Mouse (Mus musculus): ENCODE results near the gene Grk4. TPM values are rescaled to one million over a fixed set of nuclear protein-coding genes. Genes with fewer than 3 reads are reported as not detected.

Gene Grk4
- polyA plus RNA-seq (2016; fragmentation: Nextera tagmentation; extraction: Ambion mirVana): 2.8 TPM in 2 replicates

DNA sequence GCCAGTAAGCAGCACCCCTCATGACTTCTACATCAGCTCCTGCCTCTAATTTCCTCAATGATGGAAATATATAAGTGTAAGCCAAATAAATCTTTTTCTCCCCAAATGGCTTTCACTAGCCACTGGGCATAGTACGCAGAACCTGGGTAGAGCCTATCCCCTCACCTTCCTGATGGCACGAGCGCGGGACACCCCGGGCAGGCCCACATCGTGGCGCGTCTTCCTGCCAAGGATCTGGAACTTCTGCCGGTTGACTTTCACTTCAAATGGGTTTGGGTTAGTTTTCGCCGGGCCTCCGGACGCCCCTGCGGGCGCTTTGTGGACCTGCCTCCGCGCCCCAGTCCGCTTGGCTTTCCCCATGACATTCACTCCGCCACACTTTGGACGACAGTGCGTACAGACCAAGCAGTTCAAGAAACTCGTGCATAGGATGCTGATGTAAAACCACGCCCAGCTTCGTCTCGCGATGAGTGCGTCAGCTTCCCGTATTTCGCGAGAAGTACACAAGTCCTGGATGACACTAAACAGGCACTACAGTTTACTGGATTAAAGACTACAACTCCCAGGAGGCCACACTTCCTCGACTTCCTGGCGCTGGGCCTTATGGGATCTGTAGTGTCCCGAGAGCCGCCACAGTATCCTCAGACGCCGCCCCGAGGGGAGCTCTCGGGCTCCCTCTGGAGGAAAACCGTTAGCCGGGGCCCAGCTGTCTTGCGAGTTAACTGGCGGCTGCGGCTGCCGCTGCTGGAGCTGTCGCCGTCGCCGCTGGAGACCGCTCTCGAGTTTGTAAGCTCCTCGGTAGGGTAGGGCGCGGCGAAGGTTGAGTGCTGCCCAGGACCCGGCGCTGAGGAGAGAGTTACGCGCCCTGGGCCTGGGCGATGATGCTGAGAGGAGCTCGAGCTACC, at the start of gene Grk4, which contains the start of gene Nop14:
Gene Grk4, plus strand, starts transcription at position 694 of the 905 bp plus-strand sequence.
Gene Nop14, minus strand, starts transcription at position 463 of the 905 bp plus-strand sequence.
- WGBS: under 1% methylated on average over 60 of the region's 60 CpGs
- peak within 1 kb of the TSS; percentile 67 for H3K4me3 ChIP-seq
- peak within 1 kb of the TSS; percentile 76 for H3K4me2 ChIP-seq (replicated peaks)
- peaks cover 12% of the 10 kb centered on the region for H3K4me1 ChIP-seq
- H3K27ac ChIP-seq: peak within 1 kb of the TSS; percentile 75
- no peaks in the 10 kb centered on the region for H3K27me3 ChIP-seq
- peaks cover 18% of the 10 kb centered on the region for H3K36me3 ChIP-seq
- ATAC-seq (ENCODE audit: low FRiP score): peak; percentile 100
- H3K9ac ChIP-seq: peak within 1 kb of the TSS; percentile 67
- H3K9me3 ChIP-seq (replicated peaks): no peaks in the 10 kb centered on the region

DNA sequence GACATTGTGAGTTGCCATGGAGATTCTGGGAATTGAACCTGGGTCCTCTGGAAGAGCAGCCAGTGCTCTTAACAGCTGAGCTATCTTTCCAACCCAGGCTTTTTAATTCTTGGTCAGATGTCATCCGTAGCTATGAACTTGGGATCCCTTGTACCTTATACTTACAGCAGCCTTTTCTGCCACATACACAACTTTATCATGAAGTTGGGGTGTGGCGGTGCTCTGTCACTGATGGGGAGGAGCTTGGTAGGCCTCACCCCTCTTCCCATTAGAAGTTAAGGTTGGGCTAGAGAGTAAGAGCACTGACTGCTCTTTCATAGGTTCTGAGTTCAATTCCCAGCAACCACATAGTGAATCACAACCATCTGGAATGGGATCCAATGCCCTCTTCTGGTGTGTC, 27.2 kb upstream of the Grk4 start:
- Histone ChIP-seq H3K4me1 (peaks cover 16% of the 10 kb centered on the region), H3K27me3 (no peaks in the 10 kb centered on the region), H3K4me3 (no peak overlapping the region), H3K36me3 (peaks cover 74% of the 10 kb centered on the region), H3K27ac (no peak overlapping the region), H3K9me3 (replicated peaks) (no peaks in the 10 kb centered on the region), H3K4me2 (replicated peaks) (no peak overlapping the region), H3K9ac (no peak overlapping the region)
- ATAC-seq (ENCODE audit: low FRiP score): no peak
- 97% methylated on average over 2 of the region's 2 CpGs for WGBS

DNA sequence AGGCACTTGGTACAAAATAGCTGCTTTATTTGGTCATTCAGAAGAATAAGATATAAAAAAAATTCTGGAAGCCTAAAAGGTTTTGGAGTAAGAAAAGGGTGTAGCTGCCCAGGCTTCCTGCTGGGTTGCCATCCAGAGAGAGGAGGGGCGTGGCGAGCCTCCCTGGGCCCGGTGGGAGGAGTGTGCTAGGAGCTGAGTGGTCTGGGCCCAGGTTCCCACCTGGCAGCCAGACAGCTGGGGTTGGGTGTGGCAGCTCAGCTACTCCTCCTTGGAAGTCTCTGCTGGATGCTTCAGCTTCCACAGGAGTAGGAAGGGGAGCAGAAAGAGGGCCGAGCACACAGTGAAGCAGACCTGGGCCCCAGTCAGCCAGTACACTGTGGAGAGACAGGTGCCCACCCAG, 26.5 kb upstream of the Grk4 start:
- H3K4me3 ChIP-seq: no peak overlapping the region
- peaks cover 74% of the 10 kb centered on the region for H3K36me3 ChIP-seq
- H3K4me2 ChIP-seq (replicated peaks): no peak overlapping the region
- 77% methylated on average over 4 of the region's 4 CpGs for WGBS
- H3K9me3 ChIP-seq (replicated peaks): no peaks in the 10 kb centered on the region
- H3K4me1 ChIP-seq: peaks cover 16% of the 10 kb centered on the region
- H3K9ac ChIP-seq: 0 out of 2 replicates have a peak overlapping the region, but pooled peaks have one; percentile 14
- no peak for ATAC-seq (ENCODE audit: low FRiP score)
- H3K27ac ChIP-seq: no peak overlapping the region
- no peaks in the 10 kb centered on the region for H3K27me3 ChIP-seq

DNA sequence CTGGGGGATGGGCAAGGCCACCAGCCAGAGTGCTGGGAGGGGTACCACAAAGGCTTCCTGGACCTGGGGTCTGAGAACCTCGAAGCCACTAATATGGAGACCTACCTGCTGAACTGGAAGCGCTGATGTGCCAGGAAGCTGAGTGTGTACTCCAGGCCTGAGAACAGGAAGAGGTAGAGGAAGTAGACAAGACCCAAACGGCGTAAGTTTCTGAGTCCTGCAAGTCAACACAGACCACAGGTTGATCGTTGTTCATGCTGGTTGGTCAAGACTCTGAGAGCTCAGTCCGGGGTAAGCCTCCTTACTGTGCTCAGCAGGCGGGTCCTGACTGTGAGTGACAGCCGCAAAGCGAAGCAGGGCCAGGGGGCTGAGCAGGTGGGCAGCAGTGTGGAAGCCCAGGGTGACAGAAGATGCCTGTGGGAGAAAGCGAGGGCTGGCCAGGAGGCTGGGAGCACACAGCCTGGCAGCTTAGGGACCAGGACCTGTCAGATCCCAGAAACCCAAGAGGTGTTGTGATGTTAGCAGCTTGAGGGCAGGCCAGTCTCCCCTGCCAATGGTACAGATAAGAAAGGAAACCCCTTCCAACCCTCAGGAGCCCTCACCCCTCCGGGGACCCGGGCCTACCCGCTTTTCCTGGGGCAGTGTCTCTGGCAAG, 25.3 kb upstream of the Grk4 start:
- Histone ChIP-seq H3K27me3 (no peaks in the 10 kb centered on the region), H3K9ac (no peak overlapping the region), H3K4me3 (no peak overlapping the region), H3K9me3 (replicated peaks) (no peaks in the 10 kb centered on the region), H3K4me1 (peaks cover 16% of the 10 kb centered on the region), H3K4me2 (replicated peaks) (no peak overlapping the region), H3K27ac (no peak overlapping the region), H3K36me3 (peaks cover 74% of the 10 kb centered on the region)
- no peak for ATAC-seq (ENCODE audit: low FRiP score)
- 94% methylated on average over 13 of the region's 13 CpGs for WGBS

DNA sequence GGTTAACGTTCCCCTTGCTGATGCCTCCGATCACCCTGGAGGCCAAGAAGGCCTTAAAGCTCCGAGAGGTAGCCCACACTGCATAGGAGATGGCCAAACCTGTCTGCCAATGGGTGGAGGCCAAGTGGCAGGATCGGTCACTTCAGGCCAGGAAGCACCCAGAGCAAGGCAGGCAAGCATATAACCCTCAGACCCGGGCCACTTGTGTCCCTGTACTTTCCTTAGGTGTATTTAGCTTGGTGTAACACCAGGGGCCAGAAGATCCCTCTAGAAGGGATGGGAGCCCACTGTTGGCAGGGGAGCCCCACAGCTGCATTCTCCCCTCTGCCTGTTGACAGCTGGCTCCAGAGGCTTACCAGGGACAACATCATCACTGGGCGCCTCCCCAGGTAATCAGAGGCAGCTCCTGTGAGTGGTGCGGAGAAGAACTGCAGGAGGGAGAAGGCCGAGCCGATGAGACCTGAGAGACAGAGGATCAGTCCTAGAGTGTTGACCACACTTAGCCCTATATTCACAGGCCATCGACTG, 24.4 kb upstream of the Grk4 start:
- Histone ChIP-seq H3K9ac (peak overlapping the region; percentile 33; the same call in 1 of the 2 replicates), H3K4me3 (peak overlapping the region; percentile 55), H3K36me3 (peaks cover 74% of the 10 kb centered on the region), H3K27me3 (no peaks in the 10 kb centered on the region), H3K4me1 (peaks cover 16% of the 10 kb centered on the region), H3K9me3 (replicated peaks) (no peaks in the 10 kb centered on the region), H3K27ac (no peak overlapping the region), H3K4me2 (replicated peaks) (peak overlapping the region; percentile 62)
- no peak for ATAC-seq (ENCODE audit: low FRiP score)
- WGBS: 67% methylated on average over 10 of the region's 10 CpGs

DNA sequence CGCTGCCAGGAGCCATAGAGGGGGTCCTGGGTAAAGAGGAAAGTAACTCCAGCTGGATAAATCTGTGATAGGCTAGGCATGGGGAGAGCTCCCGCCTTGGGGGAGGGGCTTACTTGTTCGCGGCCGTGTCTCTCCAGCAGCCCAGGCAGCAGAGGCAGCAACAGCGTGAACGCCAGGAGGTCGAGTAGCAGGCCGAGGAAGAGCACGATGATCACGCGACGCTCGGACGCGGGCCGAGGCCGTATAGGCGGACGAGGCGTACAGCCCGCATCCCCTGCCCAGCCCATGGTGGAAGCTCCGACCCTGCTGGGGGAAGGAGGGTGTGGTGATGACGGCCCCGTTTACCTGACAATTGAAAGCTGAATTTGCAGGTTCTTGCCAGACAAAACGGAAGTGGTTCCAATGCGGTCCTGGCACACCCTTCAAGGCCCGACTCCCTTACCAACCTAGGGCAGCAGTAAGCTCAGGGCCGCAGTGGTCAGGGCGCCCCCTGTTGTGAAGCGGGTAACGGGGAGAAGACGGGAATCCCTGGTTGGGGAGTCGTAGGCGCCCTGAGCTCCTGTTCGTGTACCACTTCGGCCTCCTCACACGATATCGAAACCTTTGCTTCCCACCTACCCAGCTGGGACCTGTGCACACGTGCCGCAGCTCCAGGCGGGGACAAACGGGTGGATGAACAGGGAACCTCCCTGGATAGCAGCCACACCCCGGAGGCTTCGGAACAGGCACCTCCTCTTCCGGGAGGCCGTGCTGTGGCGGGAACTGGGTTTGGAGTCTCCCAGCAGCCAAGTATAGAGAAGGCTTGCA, 23.5 kb upstream of the Grk4 start, which contains the start of gene Mfsd10:
Gene Mfsd10, minus strand, starts transcription at position 732 of the 807 bp plus-strand sequence.
- H3K27me3 ChIP-seq: no peaks in the 10 kb centered on the region
- H3K9ac ChIP-seq: peak within 1 kb of the TSS; percentile 65
- H3K4me3 ChIP-seq: peak within 1 kb of the TSS; percentile 55
- H3K36me3 ChIP-seq: peaks cover 74% of the 10 kb centered on the region
- H3K4me1 ChIP-seq: peaks cover 16% of the 10 kb centered on the region
- peak within 1 kb of the TSS; percentile 72 for H3K27ac ChIP-seq
- H3K4me2 ChIP-seq (replicated peaks): peak within 1 kb of the TSS; percentile 62
- WGBS: under 1% methylated on average over 48 of the region's 48 CpGs
- peak; percentile 91 for ATAC-seq (ENCODE audit: low FRiP score)
- H3K9me3 ChIP-seq (replicated peaks): no peaks in the 10 kb centered on the region

DNA sequence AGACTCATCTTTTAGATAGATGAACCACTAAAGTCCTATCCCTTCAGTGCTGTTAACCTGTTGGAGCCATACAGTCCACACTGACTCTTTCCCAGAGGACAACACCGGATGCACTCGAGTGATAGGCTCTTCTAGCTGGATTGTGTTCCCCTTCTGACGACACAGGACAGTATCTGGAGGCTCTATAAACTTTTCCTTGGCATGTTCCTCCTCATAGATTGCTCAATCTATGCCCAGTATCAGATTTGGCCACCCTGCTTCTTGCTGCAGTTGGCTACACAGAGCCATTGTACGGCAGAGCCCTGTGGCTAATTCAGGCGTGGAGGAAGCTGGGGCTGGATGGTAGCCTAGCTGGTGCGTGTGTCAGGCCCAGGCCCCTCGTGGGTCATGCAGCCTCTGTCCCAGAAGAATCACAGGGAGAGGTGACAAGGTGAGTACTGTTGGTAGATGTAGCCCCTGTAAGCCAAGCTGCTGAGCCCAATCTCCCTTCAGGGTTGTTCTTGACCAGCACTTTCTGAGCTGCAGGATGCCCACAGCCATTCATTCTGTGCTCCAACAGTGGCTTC, 22.5 kb upstream of the Grk4 start:
- ATAC-seq (ENCODE audit: low FRiP score): no peak
- H3K9me3 ChIP-seq (replicated peaks): no peaks in the 10 kb centered on the region
- H3K9ac ChIP-seq: peak overlapping the region; percentile 65; the same call in 1 of the 2 replicates
- no peak overlapping the region for H3K27ac ChIP-seq
- H3K4me1 ChIP-seq: peaks cover 16% of the 10 kb centered on the region
- H3K36me3 ChIP-seq: peaks cover 68% of the 10 kb centered on the region
- WGBS: 88% methylated on average over 7 of the region's 7 CpGs
- peak overlapping the region; percentile 55; the same call in 1 of the 2 replicates for H3K4me3 ChIP-seq
- no peaks in the 10 kb centered on the region for H3K27me3 ChIP-seq
- peak overlapping the region; percentile 62; the same call in 1 of the 2 replicates for H3K4me2 ChIP-seq (replicated peaks)

DNA sequence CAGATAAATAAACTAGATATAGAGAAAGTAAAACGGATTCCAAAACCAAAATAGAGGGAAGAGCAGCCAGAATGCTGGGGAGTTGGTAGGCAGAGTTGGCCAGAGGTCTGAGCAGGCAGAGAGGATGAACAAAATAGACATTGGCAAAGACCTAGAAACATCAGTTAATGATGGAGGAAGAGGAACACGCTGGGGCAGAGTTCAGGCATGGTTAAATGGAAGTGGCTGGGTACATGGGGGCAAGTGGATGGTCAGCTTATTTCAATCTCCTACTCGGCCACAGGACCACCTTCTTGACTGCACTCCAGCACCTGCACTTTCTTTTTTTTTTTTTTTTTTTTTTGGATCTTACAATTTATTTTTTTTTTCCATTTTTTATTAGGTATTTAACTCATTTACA, 18.2 kb upstream of the Grk4 start:
- H3K36me3 ChIP-seq: peaks cover 83% of the 10 kb centered on the region
- H3K4me3 ChIP-seq: no peak overlapping the region
- no peak overlapping the region for H3K9ac ChIP-seq
- no peak overlapping the region for H3K4me2 ChIP-seq (replicated peaks)
- no peak overlapping the region for H3K27ac ChIP-seq
- no peak for ATAC-seq (ENCODE audit: low FRiP score)
- no peaks in the 10 kb centered on the region for H3K27me3 ChIP-seq
- no peaks in the 10 kb centered on the region for H3K9me3 ChIP-seq (replicated peaks)
- H3K4me1 ChIP-seq: peaks cover 4% of the 10 kb centered on the region; the same call in 1 of the 2 replicates
- 83% methylated on average over 3 of the region's 3 CpGs for WGBS

DNA sequence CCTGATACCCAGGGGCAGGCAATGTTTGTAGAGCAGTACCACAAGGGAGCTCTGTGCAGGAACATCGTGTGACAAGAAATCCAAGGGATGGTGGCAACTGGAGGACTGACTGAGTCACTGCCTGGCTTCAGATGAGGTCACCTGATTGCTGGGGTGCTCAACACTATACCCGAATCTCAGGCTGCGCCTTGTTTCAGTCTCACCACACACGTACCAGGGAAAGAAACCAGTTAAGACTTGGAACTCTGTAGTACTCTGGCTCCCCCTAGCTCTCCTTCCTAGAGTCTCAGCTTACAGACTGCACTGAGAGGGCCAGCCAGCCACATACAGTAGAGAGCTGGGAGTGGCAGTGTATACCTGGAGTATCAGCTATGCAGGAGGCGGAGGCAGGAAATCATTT, 17.2 kb upstream of the Grk4 start:
- no peaks in the 10 kb centered on the region for H3K9me3 ChIP-seq (replicated peaks)
- peaks cover 87% of the 10 kb centered on the region for H3K36me3 ChIP-seq
- 0 out of 2 replicates have a peak, but pooled peaks have one; percentile 32 for ATAC-seq (ENCODE audit: low FRiP score)
- H3K4me1 ChIP-seq: no peaks in the 10 kb centered on the region
- 68% methylated on average over 5 of the region's 5 CpGs for WGBS
- no peak overlapping the region for H3K4me3 ChIP-seq
- H3K4me2 ChIP-seq (replicated peaks): no peak overlapping the region
- H3K27ac ChIP-seq: no peak overlapping the region
- no peaks in the 10 kb centered on the region for H3K27me3 ChIP-seq
- H3K9ac ChIP-seq: no peak overlapping the region

DNA sequence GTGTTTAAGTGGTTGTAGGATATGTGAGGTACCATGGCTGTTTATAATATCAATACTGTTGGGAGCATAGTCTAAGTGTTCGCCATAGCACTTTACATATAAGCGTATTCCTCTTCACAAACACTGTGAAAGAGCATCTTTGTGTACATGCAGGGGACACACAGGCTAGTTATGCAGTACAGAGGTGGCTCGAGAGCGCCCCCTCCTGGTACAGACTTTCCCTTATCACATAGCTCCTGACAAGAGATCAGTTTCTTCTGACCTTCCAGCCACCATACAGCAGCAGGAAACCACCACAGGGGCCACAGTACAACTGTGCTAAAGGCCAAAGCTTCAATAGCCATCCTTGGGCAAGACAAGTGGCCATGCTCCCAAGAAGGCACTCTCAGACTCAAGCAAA, 12.6 kb upstream of the Grk4 start:
- no peak for ATAC-seq (ENCODE audit: low FRiP score)
- Histone ChIP-seq H3K4me3 (no peak overlapping the region), H3K4me1 (no peaks in the 10 kb centered on the region), H3K27ac (no peak overlapping the region), H3K9ac (no peak overlapping the region), H3K9me3 (replicated peaks) (no peaks in the 10 kb centered on the region), H3K36me3 (peaks cover 92% of the 10 kb centered on the region), H3K4me2 (replicated peaks) (no peak overlapping the region), H3K27me3 (no peaks in the 10 kb centered on the region)
- whole genome bisulfite sequencing: 52% methylated on average over 4 of the region's 4 CpGs

DNA sequence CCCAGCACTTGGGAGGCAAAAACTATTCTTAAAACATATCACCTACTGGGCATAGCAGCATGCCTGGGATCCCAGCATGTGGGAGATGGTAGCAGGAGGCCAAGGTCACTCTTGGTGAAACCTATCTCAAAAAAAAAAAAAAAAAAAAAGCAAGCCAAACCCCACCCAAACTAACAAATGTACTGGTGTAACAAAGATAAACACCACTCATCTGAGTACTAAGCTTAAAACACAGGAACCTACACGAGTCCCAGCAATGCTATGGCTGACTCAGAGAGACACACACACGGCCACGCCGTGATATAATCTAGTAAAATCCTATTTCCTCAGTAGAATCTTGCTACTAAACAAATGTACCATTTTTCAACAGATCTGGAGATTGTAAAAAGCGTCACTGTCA, 7.2 kb upstream of the Grk4 start:
- WGBS: 94% methylated on average over 5 of the region's 5 CpGs

More for the DNA sequence above, 7.2 kb upstream of the Grk4 start:
- no peaks in the 10 kb centered on the region for H3K27me3 ChIP-seq
- no peaks in the 10 kb centered on the region for H3K9me3 ChIP-seq (replicated peaks)
- H3K36me3 ChIP-seq: peaks cover 86% of the 10 kb centered on the region
- H3K9ac ChIP-seq: no peak overlapping the region
- H3K27ac ChIP-seq: no peak overlapping the region
- no peak for ATAC-seq (ENCODE audit: low FRiP score)
- H3K4me1 ChIP-seq: no peaks in the 10 kb centered on the region
- H3K4me3 ChIP-seq: no peak overlapping the region
- no peak overlapping the region for H3K4me2 ChIP-seq (replicated peaks)

Data from hindbrain, embryonic 12.5 days (tissue).